Mouse (Mus musculus) layer of hippocampus, adult 9-10 months (tissue): Measurements from ENCODE around the gene Dyrk2.

Source experiments
- DNase-seq: peaks from one replicate; pipeline ENCODE4 v3.0.0; 2022; ENCODE audit warnings: low spot score

Gene Dyrk2

DNA sequence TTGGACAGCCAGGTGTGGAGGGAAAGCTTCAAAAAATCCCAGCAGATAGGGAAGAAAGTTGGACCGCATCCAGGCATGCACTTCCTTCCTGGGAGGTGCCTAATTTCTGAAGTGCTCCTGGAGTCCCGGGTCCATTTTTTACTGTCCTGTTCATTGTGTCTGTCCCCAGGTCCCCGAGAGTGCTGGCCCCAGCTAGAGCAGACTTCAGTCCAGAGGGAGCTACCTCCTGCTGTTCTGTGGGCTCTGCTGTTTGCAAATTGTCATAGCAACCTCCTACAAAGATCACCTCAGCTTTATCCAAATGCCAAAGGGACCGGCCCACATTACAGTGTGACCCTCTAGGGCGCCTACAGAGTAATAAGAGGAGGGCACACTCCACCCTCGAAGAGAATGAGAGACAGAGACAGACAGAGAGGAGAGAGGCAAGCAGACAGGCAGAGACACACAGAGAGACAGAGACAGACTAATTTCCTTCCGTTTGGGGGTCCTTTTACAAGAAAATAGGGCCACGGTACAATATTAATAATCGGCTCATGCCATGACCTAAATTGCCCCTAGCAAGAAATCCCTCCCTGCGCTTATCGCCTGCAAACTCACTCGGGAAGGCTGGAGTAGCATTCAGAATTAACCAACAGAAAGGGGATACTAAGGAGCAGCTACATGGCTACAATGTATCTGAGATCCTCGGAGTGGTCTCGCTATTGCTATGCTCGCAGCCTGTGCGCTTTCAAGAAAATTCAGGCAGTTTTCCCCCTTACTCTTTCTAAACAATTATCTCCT is at the start of gene Dyrk2:
Dyrk2 (minus strand) TSS at position 9 of the 780 bp plus-strand sequence.
- DNase-seq = no peak

DNA sequence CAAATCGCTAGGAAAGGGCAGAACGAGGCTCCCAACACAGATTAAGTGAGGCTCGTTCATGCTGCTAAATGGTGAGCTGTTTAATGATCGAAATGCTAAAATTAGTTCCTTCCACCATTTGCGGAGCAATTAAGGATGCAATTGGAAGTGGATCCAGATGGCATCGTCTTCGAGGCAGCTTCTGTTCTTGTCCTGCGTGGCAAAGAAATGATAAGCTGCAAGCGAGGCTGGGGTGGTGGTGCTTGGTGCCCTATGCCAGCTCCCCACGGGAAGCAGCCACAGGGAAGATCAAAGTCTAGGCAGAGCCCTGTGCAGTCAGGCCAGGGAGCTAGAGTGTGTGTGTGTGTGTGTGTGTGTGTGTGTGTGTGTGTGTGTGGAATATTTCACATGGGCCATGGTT is 32.6 kb upstream of the Dyrk2 start:
- DNase-seq = peak; percentile 30

DNA sequence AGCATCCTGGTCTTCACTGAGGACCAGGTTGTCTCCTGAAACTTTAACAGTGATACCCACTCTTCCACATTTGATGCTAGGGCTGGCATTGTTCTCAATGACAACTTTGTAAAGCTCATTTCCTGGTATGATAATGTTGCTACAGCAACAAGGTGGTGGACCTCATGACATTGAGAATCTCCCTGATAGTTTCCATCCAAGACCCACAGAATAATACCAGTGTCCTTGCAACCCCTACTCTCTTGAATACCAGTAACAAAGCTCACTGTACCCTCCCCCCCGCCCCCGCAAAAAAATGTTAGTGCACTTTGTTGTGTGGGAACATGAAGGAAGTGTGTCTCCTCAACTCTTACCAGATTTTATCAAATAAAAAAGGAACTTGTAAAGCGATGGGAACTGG is 23.6 kb upstream of the Dyrk2 start:
- no peak for DNase-seq

DNA sequence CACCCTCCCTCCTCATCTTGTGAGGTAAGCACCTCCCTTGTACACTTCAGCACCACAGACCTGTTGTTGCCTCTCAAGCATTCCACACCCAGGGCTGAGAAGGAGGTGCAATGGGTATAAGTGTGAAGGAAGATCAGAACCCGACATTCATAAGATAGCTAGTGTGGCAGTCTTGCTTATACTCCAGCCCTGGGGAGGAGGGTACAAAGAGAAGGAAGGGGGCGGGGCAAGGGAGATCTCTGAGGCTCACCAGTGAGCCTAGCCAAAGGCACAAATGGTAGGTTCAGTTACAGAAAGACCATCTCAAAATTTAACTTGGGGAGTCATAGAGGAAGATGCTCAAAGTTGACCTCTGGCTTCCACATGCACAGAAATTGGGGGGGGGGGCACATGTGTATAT is 14.1 kb upstream of the Dyrk2 start:
- no peak for DNase-seq

DNA sequence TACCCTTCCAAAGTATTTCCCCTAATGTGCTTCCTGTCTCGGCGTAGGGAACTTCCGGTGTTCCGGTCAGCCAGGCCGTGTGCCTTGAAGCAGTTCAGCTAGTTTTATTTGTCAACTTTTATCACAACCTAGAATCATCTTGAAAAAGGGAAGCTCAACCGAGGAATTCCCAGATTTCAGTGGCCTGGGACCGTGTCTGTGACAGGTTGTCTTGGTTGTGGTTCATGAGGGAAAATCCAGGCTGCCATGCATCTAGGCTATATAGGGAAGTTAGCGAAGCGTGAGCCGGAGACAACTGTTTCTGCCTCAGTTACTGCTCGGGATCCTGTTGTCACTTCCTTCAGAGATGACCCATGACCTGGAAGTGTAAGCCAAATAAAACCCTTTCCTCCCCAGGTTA is 13.3 kb upstream of the Dyrk2 start:
- DNase-seq = no peak

DNA sequence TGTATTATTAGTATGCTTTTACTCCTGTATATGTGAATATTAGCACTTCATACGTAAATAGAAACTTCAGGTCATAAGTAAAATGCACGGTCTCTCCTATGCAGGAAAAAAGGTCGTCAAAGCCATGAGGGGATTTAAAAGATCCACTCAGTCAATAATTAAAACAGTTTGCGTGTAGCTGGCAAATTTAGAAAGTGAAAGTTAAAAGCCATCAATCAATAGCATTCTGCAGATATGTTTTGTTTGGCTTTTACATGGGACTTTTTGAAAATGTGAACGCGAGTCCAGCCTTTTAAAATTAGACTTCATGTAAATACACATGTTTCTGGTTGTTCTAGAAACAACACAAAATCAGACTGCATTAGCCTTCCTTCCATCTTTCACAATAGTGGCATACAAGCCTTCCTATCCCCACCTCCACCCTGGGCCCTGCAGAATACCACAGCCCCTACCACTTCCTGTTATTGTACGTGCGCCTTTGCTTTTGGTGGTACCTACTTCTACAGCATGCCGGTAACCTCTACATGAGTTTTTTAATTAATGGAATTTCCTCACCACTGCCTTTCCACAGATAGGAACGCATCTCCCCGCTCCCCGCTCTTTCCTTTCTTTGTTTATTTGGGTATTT is 12.4 kb upstream of the Dyrk2 start:
- no peak for DNase-seq

DNA sequence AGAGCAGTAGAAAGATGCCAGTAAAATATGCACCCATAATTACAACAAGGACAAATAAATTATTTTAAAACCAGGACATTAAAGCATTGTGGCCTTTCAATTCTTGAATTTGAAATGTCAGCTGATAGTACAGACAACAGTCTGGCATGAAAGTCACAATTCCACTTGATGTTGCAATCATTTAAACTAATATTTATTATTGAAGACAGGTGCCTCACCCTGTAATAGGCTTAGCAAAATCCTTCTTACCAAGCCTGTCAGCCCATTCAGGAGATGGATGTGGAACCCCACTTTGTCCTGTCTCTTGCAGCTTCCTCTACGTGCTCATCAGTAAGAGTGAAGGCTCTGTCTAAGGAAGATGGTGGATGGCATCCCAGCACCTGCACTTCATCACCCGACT is 10.8 kb upstream of the Dyrk2 start:
- DNase-seq = no peak

DNA sequence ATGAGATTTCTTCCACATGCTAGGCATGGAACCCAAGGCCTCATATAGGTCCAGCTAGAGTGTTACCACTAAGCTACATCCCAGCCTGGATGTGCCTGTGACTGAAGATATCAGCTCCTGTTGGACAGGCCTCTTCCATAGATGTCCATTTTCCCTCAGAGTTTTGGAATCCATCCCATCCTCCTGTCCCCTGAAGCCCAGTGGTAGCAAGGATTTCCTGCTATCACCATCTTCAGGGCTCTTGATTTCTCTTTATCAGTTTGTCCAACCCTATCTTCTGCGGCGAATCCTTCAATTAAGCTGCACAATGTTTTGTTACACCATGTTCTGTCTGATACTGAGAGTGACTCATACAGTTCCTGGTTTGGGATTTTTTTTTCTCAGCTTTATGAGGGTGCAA is 2.2 kb upstream of the Dyrk2 start:
- DNase-seq = no peak

DNA sequence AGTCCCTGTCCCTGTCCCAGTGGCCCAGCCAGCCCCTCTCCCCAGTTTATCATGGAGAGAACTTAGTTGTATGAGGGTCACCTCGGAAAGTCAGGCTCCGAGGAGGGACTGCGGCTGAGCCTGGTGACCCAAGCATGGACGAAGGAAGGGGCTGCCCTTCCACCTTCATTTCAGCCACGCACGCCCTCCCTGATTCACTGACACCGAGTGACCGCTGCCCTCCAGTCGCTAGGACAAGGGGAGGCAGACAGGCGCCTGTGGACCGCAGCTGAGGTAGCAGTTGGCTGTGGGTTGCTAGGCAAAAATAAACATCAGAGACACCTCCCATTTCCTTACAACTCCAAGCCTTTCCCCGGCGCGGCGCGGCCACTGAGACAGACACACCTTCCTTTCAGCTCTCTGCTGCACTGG is 413 bp downstream of the Dyrk2 start:
- peak; percentile 33 for DNase-seq

DNA sequence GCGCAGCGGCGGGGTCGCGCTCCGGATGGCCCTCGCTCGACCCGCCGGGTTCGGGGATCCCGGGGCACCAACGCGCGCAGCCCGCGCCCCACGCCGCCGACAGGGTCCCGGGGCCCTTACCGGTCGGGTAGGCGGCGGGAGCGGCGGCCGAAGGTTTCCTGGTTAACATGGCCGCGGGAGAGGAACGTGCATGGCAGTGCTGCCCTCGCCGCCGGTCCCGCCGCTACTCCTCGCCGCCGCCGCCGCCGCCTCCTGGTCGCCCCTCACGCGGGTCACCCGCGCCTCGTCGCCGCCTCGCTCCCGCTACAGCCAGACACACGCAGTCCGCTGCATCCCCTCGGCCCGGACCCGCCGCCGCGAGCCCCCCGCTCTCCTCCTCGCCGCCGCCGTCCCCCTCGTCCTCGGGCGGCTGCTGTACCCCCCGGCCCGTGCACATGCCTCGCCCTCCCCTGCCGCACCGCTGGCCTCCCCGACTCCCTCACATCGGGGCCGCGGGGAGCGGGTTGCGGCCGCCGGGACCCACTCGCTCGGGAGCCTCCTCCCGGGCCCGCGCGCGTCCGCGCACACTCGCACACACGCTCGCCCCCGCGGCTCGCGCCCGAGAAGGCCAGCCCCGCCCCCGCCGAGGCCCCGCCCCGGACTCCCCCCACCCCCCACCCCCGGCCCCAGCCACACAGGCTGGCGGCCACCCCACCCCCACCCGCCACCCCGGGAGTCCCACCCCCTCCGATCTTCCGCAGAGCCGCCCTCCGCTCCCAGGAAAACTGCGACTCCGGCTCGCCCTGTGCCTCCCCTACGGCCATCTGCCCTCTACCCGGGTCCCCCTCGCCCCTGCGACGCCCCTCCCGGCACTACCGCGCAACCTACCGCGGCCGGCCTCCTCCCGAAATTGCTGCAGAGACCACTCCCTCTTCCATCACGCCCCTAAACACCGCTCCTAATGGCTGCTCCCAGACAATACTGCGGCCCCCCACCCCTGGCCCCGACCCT is 1.1 kb downstream of the Dyrk2 start:
- no peak for DNase-seq

DNA sequence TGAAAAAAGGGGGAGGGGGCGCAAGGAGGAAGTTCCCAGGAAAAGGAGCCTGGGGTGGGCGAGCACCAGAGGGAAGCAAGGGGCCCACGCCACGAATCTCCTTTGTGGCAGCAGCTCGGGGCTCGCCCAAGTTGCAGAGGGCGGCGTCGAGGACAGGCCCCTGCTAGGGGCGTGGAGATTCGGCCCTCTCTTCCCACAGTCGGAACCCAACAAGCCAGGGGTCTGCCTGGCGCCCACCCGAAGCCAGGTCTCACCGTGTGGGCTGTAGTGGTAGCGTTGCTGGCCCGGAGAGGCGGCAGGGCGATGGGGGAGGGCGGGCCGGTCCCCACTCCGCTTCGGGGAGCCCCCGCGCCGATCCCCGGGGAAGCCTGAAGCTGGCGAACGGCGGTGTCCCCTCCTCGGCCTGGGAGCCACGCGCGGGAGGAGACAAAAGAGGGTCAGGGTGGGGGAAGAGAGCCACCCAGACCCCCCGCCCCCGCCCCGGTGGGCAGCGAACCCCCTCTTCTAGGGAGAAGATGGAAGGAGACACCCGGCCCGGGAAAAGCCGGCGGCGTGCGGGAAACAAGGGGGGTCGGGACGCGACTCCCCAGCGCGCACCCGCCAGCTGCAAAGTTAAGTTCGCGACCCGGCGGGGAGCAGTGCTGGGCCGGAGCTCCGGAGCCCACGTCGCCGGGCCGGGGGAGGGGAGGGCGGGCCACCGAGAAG is 2.0 kb downstream of the Dyrk2 start:
- DNase-seq = no peak

DNA sequence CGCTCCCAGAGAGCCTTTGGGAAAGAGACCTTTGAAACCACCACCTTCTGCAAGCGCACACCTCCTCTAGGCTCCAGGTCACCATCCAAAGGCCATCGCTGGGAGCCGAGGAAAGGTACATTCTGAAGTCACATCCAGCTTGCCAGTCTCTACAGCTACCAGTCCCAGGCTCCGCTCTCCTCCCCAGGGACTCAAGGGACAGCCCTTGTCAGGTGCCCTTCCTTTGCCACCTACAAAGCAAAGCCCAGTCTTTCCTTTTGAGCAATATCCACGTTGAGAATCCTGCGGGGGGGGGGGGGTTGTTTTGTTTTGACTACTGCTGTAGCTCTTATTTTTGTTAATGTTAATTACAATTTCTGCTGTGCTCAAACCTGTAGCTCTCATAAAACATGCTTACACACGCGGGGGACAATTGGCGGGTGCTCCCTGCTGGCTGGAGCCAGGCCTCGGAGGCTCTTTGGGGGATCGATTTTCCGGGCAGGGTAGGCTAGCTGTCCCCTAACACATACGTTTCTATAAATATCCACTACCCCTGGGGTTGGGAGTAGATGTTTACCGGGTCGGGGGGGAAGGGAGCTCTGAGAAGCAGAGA is 2.6 kb downstream of the Dyrk2 start:
- DNase-seq = no peak

DNA sequence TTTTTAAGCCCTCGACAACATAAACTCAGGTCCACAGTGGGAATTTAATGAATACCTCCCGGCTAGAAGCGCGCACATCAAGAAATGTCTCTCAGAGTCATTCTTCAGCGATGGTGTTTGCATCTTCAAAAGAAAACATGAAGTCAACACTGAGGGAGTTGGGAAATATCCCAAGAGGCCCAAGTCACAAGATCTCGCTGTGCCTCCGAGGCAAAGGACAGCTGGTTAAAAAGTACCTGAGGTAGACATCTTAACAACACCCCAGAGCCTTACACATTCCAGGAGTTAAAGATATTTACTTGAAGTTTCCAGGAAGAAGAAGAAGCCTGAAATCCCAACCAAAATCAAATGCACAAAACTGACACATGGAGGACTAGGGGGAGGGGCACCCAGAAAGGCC is 5.0 kb downstream of the Dyrk2 start:
- no peak for DNase-seq

DNA sequence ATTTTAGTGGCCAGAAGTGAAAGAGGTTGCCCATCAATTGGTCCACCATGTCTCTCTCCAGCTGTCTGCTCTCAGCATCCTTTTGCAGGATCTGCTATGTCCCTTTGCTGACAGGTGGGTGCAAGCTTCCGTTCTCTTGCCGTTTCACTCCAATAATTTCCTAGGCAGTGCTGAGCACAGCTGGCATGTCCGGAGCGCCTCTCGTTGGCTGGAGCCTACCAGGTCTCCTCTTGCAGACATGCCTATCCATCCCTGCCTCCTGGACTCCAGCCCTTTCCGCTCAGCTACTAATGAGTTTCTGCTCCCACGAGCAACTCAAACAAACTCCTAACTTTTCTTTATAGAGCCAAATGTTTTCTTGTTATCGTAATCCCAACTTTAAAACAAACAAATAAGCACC is 6.4 kb downstream of the Dyrk2 start:
- DNase-seq = no peak

DNA sequence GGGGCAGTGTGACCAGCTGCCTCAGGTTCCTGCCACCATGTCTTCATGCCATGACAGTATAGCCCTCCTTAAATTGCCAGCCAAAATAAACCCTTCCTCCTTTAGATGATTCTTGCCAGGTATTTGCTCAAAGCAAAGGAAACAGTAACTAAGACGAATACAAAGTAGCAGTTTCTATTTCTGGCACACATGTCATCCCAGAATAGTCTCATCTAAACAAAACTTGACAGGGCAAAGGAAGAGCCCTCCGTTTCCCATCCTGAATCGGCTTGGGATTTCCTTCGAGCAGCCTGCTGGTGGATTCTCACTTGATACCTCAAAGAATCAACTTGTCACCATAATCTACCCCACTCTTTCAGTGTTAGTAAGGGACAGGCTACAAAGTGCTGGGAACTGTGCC is 7.8 kb downstream of the Dyrk2 start:
- no peak for DNase-seq

DNA sequence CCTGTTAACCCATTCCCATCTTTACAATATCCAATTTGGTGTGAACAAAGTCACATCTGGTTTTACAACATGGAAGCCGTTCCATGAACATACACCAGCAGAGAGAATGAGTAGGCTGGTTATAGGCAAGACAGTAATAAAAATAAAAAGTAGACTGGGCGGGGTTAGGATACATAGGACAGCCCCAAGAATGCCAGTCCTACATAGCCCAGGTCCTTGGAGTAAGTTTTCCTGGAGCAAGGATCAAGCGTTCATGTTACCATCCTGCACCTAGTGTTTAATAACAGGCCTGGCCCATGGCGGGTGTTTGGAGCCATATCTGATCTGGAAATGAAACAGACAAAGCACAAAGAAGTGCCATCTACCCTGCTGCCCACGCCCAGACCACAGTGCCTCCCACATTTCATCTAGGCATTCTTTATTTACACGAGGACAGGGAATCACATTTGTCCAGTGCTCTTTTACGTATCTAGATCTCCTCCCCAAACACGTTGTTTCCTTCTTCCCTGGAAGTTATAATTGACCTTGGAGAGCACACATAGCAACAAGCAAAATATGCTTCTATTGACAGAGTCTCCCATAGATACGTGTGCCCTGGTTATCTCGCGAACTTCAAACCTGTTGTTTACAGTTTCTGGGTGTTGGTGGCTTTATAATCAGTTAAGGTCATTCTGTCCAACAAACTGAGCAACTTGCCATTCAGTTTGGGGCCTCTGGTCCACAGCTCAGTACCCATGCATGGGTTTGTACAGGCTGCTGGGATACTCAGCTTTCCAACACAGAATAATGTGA is 8.6 kb downstream of the Dyrk2 start:
- DNase-seq = no peak

DNA sequence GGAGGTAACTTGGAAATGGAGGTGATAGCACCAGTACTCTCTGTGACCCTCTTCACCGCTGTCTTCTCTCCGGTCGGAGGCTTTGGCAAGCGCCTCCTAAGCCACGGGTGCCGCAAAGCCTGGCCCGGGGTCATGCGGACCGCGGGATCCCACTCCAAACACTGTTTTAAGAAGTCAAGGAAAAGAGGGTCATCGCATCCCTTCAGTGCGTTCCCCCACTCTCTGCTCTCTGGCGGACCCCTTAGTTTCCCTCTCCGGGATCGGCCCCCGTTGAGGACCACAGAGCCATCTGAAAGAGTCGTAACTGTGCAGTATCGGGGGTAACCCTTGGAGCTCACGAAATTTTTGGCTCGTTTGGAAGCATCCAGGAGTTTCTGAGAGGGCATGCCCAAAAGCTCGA is 10.4 kb downstream of the Dyrk2 start:
- DNase-seq = no peak

DNA sequence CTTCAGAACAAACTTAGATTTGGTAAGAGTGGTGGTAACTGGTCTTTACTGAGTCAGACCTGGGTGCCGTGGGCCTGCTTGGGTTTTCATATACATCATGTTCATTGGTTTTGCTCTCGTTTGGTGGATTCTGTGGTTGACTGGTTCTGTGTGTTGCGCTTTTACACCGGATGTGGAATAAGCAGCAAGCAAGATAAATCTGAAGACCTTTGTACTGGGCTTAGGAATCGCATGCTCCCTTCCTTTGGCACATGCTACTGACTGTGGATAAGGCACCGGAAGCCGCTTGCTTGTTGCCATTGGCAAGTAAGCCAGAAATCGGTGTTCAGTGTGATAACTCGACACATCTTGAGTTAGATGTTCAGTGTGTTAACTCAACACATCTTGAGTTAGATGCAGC is 15.4 kb downstream of the Dyrk2 start:
- no peak for DNase-seq

DNA sequence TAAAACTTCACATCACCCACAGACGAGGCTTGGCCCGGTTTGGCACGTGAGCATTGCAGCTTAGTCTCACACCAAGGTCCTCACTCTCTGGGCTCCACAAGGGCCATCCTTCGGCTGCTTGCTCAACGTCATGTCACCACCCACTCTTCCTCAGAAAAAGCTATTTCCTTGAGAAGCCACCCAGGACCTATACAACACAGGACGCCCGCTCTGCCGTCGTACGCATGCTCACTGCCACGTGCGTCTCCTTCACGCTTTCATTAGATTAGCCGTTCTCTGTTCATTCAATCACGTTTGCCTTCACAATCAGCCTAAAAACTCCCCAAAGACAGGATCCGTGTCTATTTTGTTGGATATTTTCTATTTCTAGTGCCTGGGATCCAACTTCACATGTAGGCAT is 17.5 kb downstream of the Dyrk2 start:
- DNase-seq = no peak

DNA sequence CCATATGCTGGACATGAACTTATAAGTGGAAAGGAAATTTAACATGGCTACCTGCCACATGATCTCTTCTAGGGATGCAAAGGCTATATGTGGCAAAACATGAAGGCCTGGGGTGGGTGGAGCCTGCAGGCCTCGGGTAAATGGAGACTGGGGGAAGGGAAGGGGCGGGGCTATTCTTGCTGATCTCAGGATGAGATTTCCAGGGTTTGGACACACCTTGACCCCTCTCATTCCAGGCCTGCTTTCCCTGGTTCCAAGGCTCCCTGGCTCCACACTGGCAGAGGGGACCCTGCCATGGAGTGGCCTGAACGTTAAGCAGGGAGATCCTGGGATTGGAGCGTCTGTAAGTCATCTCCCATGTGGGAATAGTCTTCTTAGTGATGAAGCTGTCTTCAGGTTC is 21.5 kb downstream of the Dyrk2 start:
- no peak for DNase-seq

DNA sequence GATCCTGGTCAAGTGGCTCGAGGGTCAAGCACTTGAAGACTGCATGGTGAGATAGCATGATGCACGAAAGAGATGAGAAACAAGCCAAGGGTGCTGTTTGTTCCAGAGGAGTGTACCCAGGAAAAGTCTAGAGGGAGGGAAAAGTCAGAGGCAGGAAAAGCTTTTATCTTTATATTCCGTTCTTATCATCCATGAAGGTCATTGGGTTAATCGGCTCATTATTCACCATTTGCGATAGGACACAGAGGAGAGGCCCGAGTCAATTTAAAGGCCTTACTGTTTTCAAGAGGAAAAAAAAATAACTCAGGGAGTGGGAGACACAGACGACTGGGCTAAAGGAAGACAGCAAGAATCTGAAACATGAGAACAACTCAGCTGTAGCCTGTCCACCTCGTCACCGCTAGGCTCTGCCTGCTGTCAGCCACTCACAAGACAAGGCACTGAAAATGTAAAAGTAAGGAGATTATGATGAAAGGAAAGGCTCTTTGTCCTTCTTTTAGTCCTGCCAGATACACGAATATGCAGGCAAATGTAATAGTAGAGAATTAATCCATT is 22.9 kb downstream of the Dyrk2 start:
- no peak for DNase-seq
